Mouse (Mus musculus): ENCODE measurements around the gene Kif5a. TPM values are rescaled to one million over a fixed set of nuclear protein-coding genes. Genes with fewer than 3 reads are reported as not detected.

The Kif5a gene
- polyA plus RNA-seq, 1 experiment from 2014 or later = 1.2 TPM

Other genes starting within 250 kb of the Kif5a start
- gene Tsfm, start 232.5 kb downstream of the Kif5a start, polyA plus RNA-seq (2015; fragmentation: Nextera tagmentation; extraction: Ambion mirVana) = 69.3 and 71.6 TPM in 2 replicates
- 37.5 and 39.9 TPM in 2 replicates for gene Mettl1, start 221.9 kb downstream of the Kif5a start, polyA plus RNA-seq (2015; fragmentation: Nextera tagmentation; extraction: Ambion mirVana)
- 0.29 and 0.36 TPM in 2 replicates for gene Eef1akmt3, start 221.8 kb downstream of the Kif5a start, polyA plus RNA-seq (2015; fragmentation: Nextera tagmentation; extraction: Ambion mirVana)
- gene Cyp27b1, start 215.1 kb downstream of the Kif5a start, polyA plus RNA-seq (2015; fragmentation: Nextera tagmentation; extraction: Ambion mirVana) = 0.11 and 0.38 TPM in 2 replicates
- 0.46 and 0.53 TPM in 2 replicates for gene March9, start 203.2 kb downstream of the Kif5a start, polyA plus RNA-seq (2015; fragmentation: Nextera tagmentation; extraction: Ambion mirVana)
- gene Cdk4, start 199.8 kb downstream of the Kif5a start, polyA plus RNA-seq (2015; fragmentation: Nextera tagmentation; extraction: Ambion mirVana) = 1,550 and 1,646 TPM in 2 replicates
- 165 and 169 TPM in 2 replicates for gene Tspan31, start 193.1 kb downstream of the Kif5a start, polyA plus RNA-seq (2015; fragmentation: Nextera tagmentation; extraction: Ambion mirVana)
- gene Agap2, start 188.1 kb downstream of the Kif5a start, polyA plus RNA-seq (2015; fragmentation: Nextera tagmentation; extraction: Ambion mirVana) = 0.04 and 0.58 TPM in 2 replicates
- gene Os9, start 142.2 kb downstream of the Kif5a start, polyA plus RNA-seq (2015; fragmentation: Nextera tagmentation; extraction: Ambion mirVana) = 108 and 111 TPM in 2 replicates
- gene B4galnt1, start 98.1 kb downstream of the Kif5a start, polyA plus RNA-seq (2015; fragmentation: Nextera tagmentation; extraction: Ambion mirVana) = 3.5 and 5.2 TPM in 2 replicates
- gene Slc26a10, start 82.7 kb downstream of the Kif5a start, polyA plus RNA-seq (2015; fragmentation: Nextera tagmentation; extraction: Ambion mirVana) = 0.88 and 1.1 TPM in 2 replicates
- gene Arhgef25, start 73.3 kb downstream of the Kif5a start, polyA plus RNA-seq (2015; fragmentation: Nextera tagmentation; extraction: Ambion mirVana) = 60.3 and 65.0 TPM in 2 replicates
- 72.9 and 74.8 TPM in 2 replicates for gene Dtx3, start 67.6 kb downstream of the Kif5a start, polyA plus RNA-seq (2015; fragmentation: Nextera tagmentation; extraction: Ambion mirVana)
- gene Pip4k2c, start 51.8 kb downstream of the Kif5a start, polyA plus RNA-seq (2015; fragmentation: Nextera tagmentation; extraction: Ambion mirVana) = 30.0 and 30.8 TPM in 2 replicates
- gene Dctn2, start 3.0 kb upstream of the Kif5a start, polyA plus RNA-seq (2015; fragmentation: Nextera tagmentation; extraction: Ambion mirVana) = 183 and 194 TPM in 2 replicates
- 10.6 and 15.2 TPM in 2 replicates for gene Mbd6, start 25.7 kb upstream of the Kif5a start, polyA plus RNA-seq (2015; fragmentation: Nextera tagmentation; extraction: Ambion mirVana)
- 86.1 and 93.9 TPM in 2 replicates for gene Mars, start 48.4 kb upstream of the Kif5a start, polyA plus RNA-seq (2015; fragmentation: Nextera tagmentation; extraction: Ambion mirVana)
- 5.5 and 6.9 TPM in 2 replicates for gene Arhgap9, start 58.6 kb upstream of the Kif5a start, polyA plus RNA-seq (2015; fragmentation: Nextera tagmentation; extraction: Ambion mirVana)
- gene Gli1, start 78.6 kb upstream of the Kif5a start, polyA plus RNA-seq (2015; fragmentation: Nextera tagmentation; extraction: Ambion mirVana) = 9.7 and 10.5 TPM in 2 replicates
- not detected in 2 replicates for gene Inhbe, start 91.1 kb upstream of the Kif5a start, polyA plus RNA-seq (2015; fragmentation: Nextera tagmentation; extraction: Ambion mirVana)
- not detected in 2 replicates for gene Inhbc, start 107.1 kb upstream of the Kif5a start, polyA plus RNA-seq (2015; fragmentation: Nextera tagmentation; extraction: Ambion mirVana)
- 22.2 and 22.4 TPM in 2 replicates for gene R3hdm2, start 117.0 kb upstream of the Kif5a start, polyA plus RNA-seq (2015; fragmentation: Nextera tagmentation; extraction: Ambion mirVana)
- gene Stac3, start 238.3 kb upstream of the Kif5a start, polyA plus RNA-seq (2015; fragmentation: Nextera tagmentation; extraction: Ambion mirVana) = 1.3 and 1.8 TPM in 2 replicates